In the genomic region with DNA sequence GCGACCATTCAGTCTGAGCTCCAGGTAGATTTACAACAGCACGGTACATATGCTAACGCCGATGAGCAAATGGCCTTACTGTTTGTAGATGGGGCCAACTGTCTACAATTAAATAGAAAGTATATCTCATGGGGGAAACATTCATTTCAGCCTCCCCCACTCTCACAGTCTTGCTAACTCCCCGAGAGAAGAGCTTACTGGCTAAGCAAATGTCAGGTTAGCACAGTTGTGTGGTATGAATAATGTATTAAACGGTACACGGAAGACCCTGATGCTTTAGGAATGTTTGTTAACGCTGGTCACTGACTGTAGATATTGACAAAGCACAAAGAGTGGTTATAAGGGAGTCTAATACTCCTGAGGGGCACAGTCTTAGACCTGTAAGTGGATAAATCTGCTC, we compare ENCODE assay signal across 26 mouse cellular contexts. TPM values are rescaled to one million over a fixed set of nuclear protein-coding genes. Genes with fewer than 3 reads are reported as not detected.
DNase-seq lines count a peak whose midpoint lies in the region; ATAC-seq and TF ChIP-seq lines count a peak whose summit lies in the region.
"Had no signal": no experiment of that assay in that cellular context is flagged by ENCODE, and none has a peak within 500 bp of the region (broad histone marks: within the 10 kb centered on the region; RNA-seq: fewer than 3 reads in every experiment).

No protein-coding gene starts in this region.

- H3K4me2 ChIP-seq in midbrain, embryonic 11.5 days = no peak overlapping the region
- no peak overlapping the region for H3K4me2 ChIP-seq in midbrain, postnatal 0 days (ENCODE audit: low read depth, low read length, poor library complexity, severe bottlenecking)
- no peak overlapping the region for H3K4me2 ChIP-seq in midbrain, embryonic 13.5 days (replicated peaks)
- no peak overlapping the region for H3K4me2 ChIP-seq in midbrain, embryonic 16.5 days (ENCODE audit: low read length)
- H3K4me2 ChIP-seq: embryonic facial prominence, embryonic 13.5 days; embryonic facial prominence, embryonic 15.5 days; forebrain, embryonic 12.5 days had no signal

- no peaks in the 10 kb centered on the region for H3K4me1 ChIP-seq in midbrain, embryonic 11.5 days (ENCODE audit: control insufficient read depth, insufficient read depth, low read length)
- no peaks in the 10 kb centered on the region for H3K4me1 ChIP-seq in midbrain, postnatal 0 days (ENCODE audit: insufficient read depth, low read length)
- no peaks in the 10 kb centered on the region for H3K4me1 ChIP-seq in midbrain, embryonic 13.5 days (replicated peaks)
- no peaks in the 10 kb centered on the region for H3K4me1 ChIP-seq in midbrain, embryonic 10.5 days
- H3K4me1 ChIP-seq in midbrain, embryonic 16.5 days (ENCODE audit: control insufficient read depth, insufficient read depth, low read length) = no peaks in the 10 kb centered on the region
- H3K4me1 ChIP-seq: embryonic facial prominence, embryonic 13.5 days; embryonic facial prominence, embryonic 15.5 days; forebrain, embryonic 10.5 days; forebrain, embryonic 12.5 days had no signal

- H3K9me3 ChIP-seq in midbrain, embryonic 11.5 days (ENCODE audit: control insufficient read depth, low read length) = no peaks in the 10 kb centered on the region
- H3K9me3 ChIP-seq in midbrain, postnatal 0 days (ENCODE audit: low read length) = no peaks in the 10 kb centered on the region
- no peaks in the 10 kb centered on the region for H3K9me3 ChIP-seq in midbrain, embryonic 13.5 days
- no peaks in the 10 kb centered on the region for H3K9me3 ChIP-seq in midbrain, embryonic 10.5 days (replicated peaks)
- no peaks in the 10 kb centered on the region for H3K9me3 ChIP-seq in midbrain, embryonic 16.5 days (replicated peaks; ENCODE audit: control insufficient read depth, low read length, poor library complexity, severe bottlenecking)
- H3K9me3 ChIP-seq: embryonic facial prominence, embryonic 13.5 days; embryonic facial prominence, embryonic 15.5 days; forebrain, embryonic 10.5 days; forebrain, embryonic 12.5 days had no signal

- no peak overlapping the region for H3K4me3 ChIP-seq in midbrain, embryonic 11.5 days (ENCODE audit: low read depth, low read length)
- no peak overlapping the region for H3K4me3 ChIP-seq in midbrain, postnatal 0 days (ENCODE audit: low read depth, low read length)
- H3K4me3 ChIP-seq in midbrain, embryonic 13.5 days (replicated peaks) = no peak overlapping the region
- H3K4me3 ChIP-seq in midbrain, embryonic 10.5 days = no peak overlapping the region
- H3K4me3 ChIP-seq in midbrain, embryonic 16.5 days (ENCODE audit: low read depth, low read length) = no peak overlapping the region
- H3K4me3 ChIP-seq: embryonic facial prominence, embryonic 13.5 days; embryonic facial prominence, embryonic 15.5 days; erythroblast, embryonic 14.5 days; forebrain, embryonic 10.5 days; forebrain, embryonic 12.5 days had no signal

- H3K9ac ChIP-seq in midbrain, embryonic 11.5 days (ENCODE audit: low read length) = no peak overlapping the region
- no peak overlapping the region for H3K9ac ChIP-seq in midbrain, postnatal 0 days (replicated peaks; ENCODE audit: low read length, poor library complexity, severe bottlenecking)
- no peak overlapping the region for H3K9ac ChIP-seq in midbrain, embryonic 13.5 days (replicated peaks)
- no peak overlapping the region for H3K9ac ChIP-seq in midbrain, embryonic 16.5 days (ENCODE audit: low read depth, low read length)
- H3K9ac ChIP-seq: embryonic facial prominence, embryonic 13.5 days; embryonic facial prominence, embryonic 15.5 days; forebrain, embryonic 12.5 days had no signal

- peak; percentile 61 for ATAC-seq in midbrain, embryonic 11.5 days (ENCODE audit: low FRiP score)
- ATAC-seq in midbrain, postnatal 0 days (ENCODE audit: low FRiP score) = no peak
- peak; percentile 50 for ATAC-seq in midbrain, embryonic 13.5 days
- 0 out of 2 replicates have a peak, but pooled peaks have one; percentile 21 for ATAC-seq in midbrain, embryonic 16.5 days
- ATAC-seq: forebrain, embryonic 14.5 days had no signal

- no peak for TF ChIP-seq CTCF in midbrain, postnatal 0 days (IDR thresholded peaks at IDR 0.05)

- 0 out of 2 replicates have a peak, but pooled peaks cover 5% of the 10 kb centered on the region for H3K36me3 ChIP-seq in midbrain, embryonic 11.5 days (ENCODE audit: control insufficient read depth, insufficient read depth, low read length)
- H3K36me3 ChIP-seq in midbrain, postnatal 0 days (ENCODE audit: insufficient read depth, low read length) = peaks cover 12% of the 10 kb centered on the region; the same call in 1 of the 2 replicates
- peaks cover 64% of the 10 kb centered on the region for H3K36me3 ChIP-seq in midbrain, embryonic 13.5 days
- peaks cover 90% of the 10 kb centered on the region for H3K36me3 ChIP-seq in midbrain, embryonic 10.5 days
- H3K36me3 ChIP-seq in midbrain, embryonic 16.5 days (ENCODE audit: control insufficient read depth, insufficient read depth, low read length) = peaks cover 6% of the 10 kb centered on the region

- 92% methylated on average over 8 of the region's 8 CpGs for WGBS in midbrain, embryonic 11.5 days
- 90% methylated on average over 8 of the region's 8 CpGs for WGBS in midbrain, postnatal 0 days
- WGBS in midbrain, embryonic 13.5 days = 91% methylated on average over 8 of the region's 8 CpGs
- WGBS in midbrain, embryonic 10.5 days = 96% methylated on average over 8 of the region's 8 CpGs
- 87% methylated on average over 8 of the region's 8 CpGs for WGBS in midbrain, embryonic 16.5 days

- no peak overlapping the region for H3K27ac ChIP-seq in midbrain, embryonic 11.5 days (ENCODE audit: low read depth, low read length)
- H3K27ac ChIP-seq in midbrain, postnatal 0 days (ENCODE audit: low read depth, low read length) = no peak overlapping the region
- H3K27ac ChIP-seq in midbrain, embryonic 13.5 days = no peak overlapping the region
- H3K27ac ChIP-seq in midbrain, embryonic 10.5 days (replicated peaks) = no peak overlapping the region
- no peak overlapping the region for H3K27ac ChIP-seq in midbrain, embryonic 16.5 days (ENCODE audit: low read length)
- H3K27ac ChIP-seq: embryonic facial prominence, embryonic 13.5 days; embryonic facial prominence, embryonic 15.5 days; forebrain, embryonic 10.5 days; forebrain, embryonic 12.5 days had no signal

- H3K27me3 ChIP-seq in midbrain, embryonic 11.5 days (ENCODE audit: control insufficient read depth, insufficient read depth, low read length) = no peaks in the 10 kb centered on the region
- H3K27me3 ChIP-seq in midbrain, postnatal 0 days (ENCODE audit: insufficient read depth, low read length) = no peaks in the 10 kb centered on the region
- H3K27me3 ChIP-seq in midbrain, embryonic 13.5 days = no peaks in the 10 kb centered on the region
- H3K27me3 ChIP-seq in midbrain, embryonic 10.5 days (ENCODE audit: low read depth, poor library complexity, severe bottlenecking) = no peaks in the 10 kb centered on the region
- no peaks in the 10 kb centered on the region for H3K27me3 ChIP-seq in midbrain, embryonic 16.5 days (ENCODE audit: control insufficient read depth, insufficient read depth, low read depth, low read length)
- H3K27me3 ChIP-seq: embryonic facial prominence, embryonic 13.5 days; embryonic facial prominence, embryonic 15.5 days; forebrain, embryonic 12.5 days had no signal

- no peak for DNase-seq in midbrain, embryonic 11.5 days (ENCODE audit: low spot score, missing footprints)
- DNase-seq in midbrain, postnatal 0 days (ENCODE audit: low spot score) = no peak
- no peak for DNase-seq in midbrain, embryonic 10.5 days (ENCODE audit: low spot score)
- DNase-seq in thymus, adult 18-20 months = no peak
- DNase-seq: adrenal gland, adult 2 months; adrenal gland, postnatal 10 days; adrenal gland, postnatal 25 days; cerebellum, adult 11 months; cerebellum, adult 18-20 months; cerebellum, adult 8-10 months; cerebellum, adult 9-11 months; cerebellum, postnatal 14 days; cerebellum, postnatal 36 days; embryo, embryonic 11 days had no signal

RNA-seq across cellular contexts. Expression of gene Dhfr, which starts 10.5 kb away (rescaled TPM):
- 25.3 and 25.8 TPM in 2 replicates for polyA plus RNA-seq in midbrain, embryonic 11.5 days (2014; fragmentation: Nextera tagmentation; extraction: Ambion mirVana)
- total RNA-seq in midbrain, postnatal 0 days (2014; rRNA removed) = 2.4 and 3.2 TPM in 2 replicates
- 1.9 and 2.1 TPM in 2 replicates for polyA plus RNA-seq in midbrain, postnatal 0 days (2015; fragmentation: Nextera tagmentation; extraction: Ambion mirVana)
- polyA plus RNA-seq in midbrain, embryonic 13.5 days (2015; fragmentation: Nextera tagmentation; extraction: Ambion mirVana) = 8.5 and 8.6 TPM in 2 replicates
- polyA plus RNA-seq in midbrain, embryonic 10.5 days (2016; fragmentation: Nextera tagmentation; extraction: Ambion mirVana) = 24.9 and 28.5 TPM in 2 replicates
- polyA plus RNA-seq in midbrain, embryonic 16.5 days (2015; fragmentation: Nextera tagmentation; extraction: Ambion mirVana) = 3.2 and 3.3 TPM in 2 replicates

RNA-seq across cellular contexts. Expression of gene Msh3, which starts 10.8 kb away (rescaled TPM):
- polyA plus RNA-seq in midbrain, embryonic 11.5 days (2014; fragmentation: Nextera tagmentation; extraction: Ambion mirVana) = 35.3 and 41.2 TPM in 2 replicates
- total RNA-seq in midbrain, postnatal 0 days (2014; rRNA removed) = 18.6 and 28.8 TPM in 2 replicates
- polyA plus RNA-seq in midbrain, postnatal 0 days (2015; fragmentation: Nextera tagmentation; extraction: Ambion mirVana) = 18.8 and 19.7 TPM in 2 replicates
- polyA plus RNA-seq in midbrain, embryonic 13.5 days (2015; fragmentation: Nextera tagmentation; extraction: Ambion mirVana) = 26.7 and 27.3 TPM in 2 replicates
- 31.0 and 31.2 TPM in 2 replicates for polyA plus RNA-seq in midbrain, embryonic 10.5 days (2016; fragmentation: Nextera tagmentation; extraction: Ambion mirVana)
- polyA plus RNA-seq in midbrain, embryonic 16.5 days (2015; fragmentation: Nextera tagmentation; extraction: Ambion mirVana) = 21.8 and 25.0 TPM in 2 replicates

RNA-seq across cellular contexts. Expression of gene Gm20379, which starts 38.3 kb away (rescaled TPM):
- polyA plus RNA-seq in midbrain, embryonic 11.5 days (2014; fragmentation: Nextera tagmentation; extraction: Ambion mirVana) = 0.74 and 0.80 TPM in 2 replicates
- not detected in 2 replicates for total RNA-seq in midbrain, postnatal 0 days (2014; rRNA removed)
- polyA plus RNA-seq in midbrain, postnatal 0 days (2015; fragmentation: Nextera tagmentation; extraction: Ambion mirVana) = 0.30 and 0.45 TPM in 2 replicates
- 0.88 and 1.0 TPM in 2 replicates for polyA plus RNA-seq in midbrain, embryonic 13.5 days (2015; fragmentation: Nextera tagmentation; extraction: Ambion mirVana)
- polyA plus RNA-seq in midbrain, embryonic 10.5 days (2016; fragmentation: Nextera tagmentation; extraction: Ambion mirVana) = 0.84 and 0.89 TPM in 2 replicates
- 0.75 and 0.87 TPM in 2 replicates for polyA plus RNA-seq in midbrain, embryonic 16.5 days (2015; fragmentation: Nextera tagmentation; extraction: Ambion mirVana)
- total RNA-seq: adrenal gland, adult 2 months; adrenal gland, postnatal 10 days; adrenal gland, postnatal 25 days; adrenal gland, postnatal 4 days; common myeloid progenitor, adult 5-6 weeks; MEL had no signal
- polyA plus RNA-seq: adrenal gland, adult 2 months; brain, embryonic 14.5 days; erythroblast, embryonic 14.5 days had no signal
